Mouse (Mus musculus) midbrain, postnatal 0 days (tissue): ENCODE measurements around the gene Rnf157. TPM values are rescaled to one million over a fixed set of nuclear protein-coding genes. Genes with fewer than 3 reads are reported as not detected.

Source experiments
- ATAC-seq: fragments of 200-750 bp; cut with Nextera tagmentation; 2 replicates; pipeline ENCODE4 v1.8.0; 2017; ENCODE audit warnings: moderate number of reproducible peaks, mild to moderate bottlenecking, moderate TSS enrichment, moderate library complexity; ENCODE audit not compliant: low FRiP score
- DNase-seq: peaks from one replicate; pipeline ENCODE4 v3.0.0-alpha.2; 2015; ENCODE audit warnings: low spot score
- H3K27ac ChIP-seq: fragments of 300-500 bp; sonication (generic); 2 replicates; pipeline ENCODE4 v1.5.1; 2014; ENCODE audit warnings: low read depth, mild to moderate bottlenecking, low read length, mixed read lengths
- H3K27me3 ChIP-seq: fragments of 300-500 bp; sonication (generic); 2 replicates; pipeline ENCODE4 v1.6.1; 2014; ENCODE audit warnings: low read length, control low read depth, mixed read lengths; ENCODE audit not compliant: insufficient read depth
- H3K36me3 ChIP-seq: fragments of 300-500 bp; sonication (generic); 2 replicates; pipeline ENCODE4 v1.6.1; 2014; ENCODE audit warnings: low read length, control low read depth, mixed read lengths; ENCODE audit not compliant: insufficient read depth
- H3K4me1 ChIP-seq: fragments of 300-500 bp; sonication (generic); 2 replicates; pipeline ENCODE4 v1.6.1; 2014; ENCODE audit warnings: mild to moderate bottlenecking, control low read depth, antibody characterized with exemption, low read length, mixed read lengths; ENCODE audit not compliant: insufficient read depth
- H3K4me2 ChIP-seq: fragments of 300-500 bp; sonication (generic); 2 replicates; pipeline ENCODE4 v1.6.1; 2014; ENCODE audit warnings: low read depth, mild to moderate bottlenecking, low read length, mixed read lengths; ENCODE audit not compliant: poor library complexity, severe bottlenecking
- H3K4me3 ChIP-seq: fragments of 300-500 bp; sonication (generic); 2 replicates; pipeline ENCODE4 v1.5.1; 2014; ENCODE audit warnings: low read depth, mild to moderate bottlenecking, low read length, moderate library complexity
- H3K9ac ChIP-seq: fragments of 300-500 bp; sonication (generic); replicated peaks from 2 replicates; pipeline ENCODE4 v1.6.1; 2014; ENCODE audit warnings: mild to moderate bottlenecking, low read length, moderate library complexity, mixed read lengths; ENCODE audit not compliant: poor library complexity, severe bottlenecking
- H3K9me3 ChIP-seq: fragments of 300-500 bp; sonication (generic); 2 replicates; pipeline ENCODE4 v1.6.1; 2016; ENCODE audit warnings: low read length, control low read depth
- CTCF ChIP-seq: IDR thresholded peaks from 2 replicates; pipeline ENCODE4 v1.5.1; 2016; ENCODE audit warnings: antibody characterized with exemption, mild to moderate bottlenecking
- WGBS: fragments of 180-500 bp; shearing (Covaris S2); extraction: QIAGEN DNeasy Blood & Tissue Kit; methylation state at CpG from one replicate; pipeline ENCODE4 v1.1.7; 2014; 5-methylcytosine and 5-hydroxymethylcytosine counted together
- polyA plus RNA-seq: library from polyadenylated mRNA; unstranded; fragments of >200 nt; fragmentation: Nextera tagmentation; extraction: Ambion mirVana; gene quantifications from 2 replicates; pipeline ENCODE4 v1.2.1, GENCODE M21; 2015
- total RNA-seq: library from RNA; depleted of rRNA; stranded (reverse); fragments of >200 nt; gene quantifications from 2 replicates; pipeline ENCODE4 v1.2.3, GENCODE M21; 2014

Gene Rnf157
- total and polyA plus RNA-seq, 2 experiments from 2014 or later: 57.0 to 138 TPM

DNA sequence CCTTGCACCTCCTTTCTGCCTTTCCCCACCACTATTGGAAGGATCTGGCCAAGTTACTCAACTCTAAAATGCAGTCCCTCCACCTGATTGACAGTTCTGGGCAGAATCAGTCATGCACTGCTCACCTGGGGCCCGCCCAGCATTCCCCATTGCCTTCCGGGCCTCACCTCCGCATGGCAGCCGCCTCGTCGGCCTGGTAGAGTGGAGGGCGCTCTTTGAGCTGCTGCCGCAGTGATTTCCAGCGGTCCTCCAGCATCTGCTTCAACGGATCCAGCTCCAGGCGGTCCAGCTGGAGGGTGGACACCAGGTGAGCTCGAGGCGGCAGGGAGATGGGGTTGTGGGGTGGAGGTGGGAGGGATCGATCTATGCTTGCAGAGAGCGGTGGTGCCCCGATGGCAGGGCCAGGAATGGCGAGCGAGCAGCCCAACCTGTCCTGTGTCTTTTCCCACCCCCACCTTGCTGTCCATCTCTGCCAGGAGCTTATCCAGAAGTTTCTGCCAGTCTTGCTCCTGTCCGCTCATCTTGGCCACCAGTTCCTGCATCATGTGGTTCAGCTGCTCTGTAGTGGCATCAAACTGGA is 33.6 kb upstream of the Rnf157 start:
- Histone ChIP-seq H3K9ac (no peak overlapping the region), H3K4me3 (no peak overlapping the region), H3K36me3 (no peaks in the 10 kb centered on the region), H3K4me1 (no peaks in the 10 kb centered on the region; the same call in 1 of the 2 replicates), H3K27ac (no peak overlapping the region), H3K4me2 (peak overlapping the region; percentile 24; the same call in 1 of the 2 replicates), H3K27me3 (no peaks in the 10 kb centered on the region; the same call in 1 of the 2 replicates), H3K9me3 (peaks cover 6% of the 10 kb centered on the region; the same call in 1 of the 2 replicates)
- no peak for DNase-seq
- TF ChIP-seq CTCF: no peak
- 20% methylated on average over 19 of the region's 19 CpGs for WGBS
- no peak for ATAC-seq

DNA sequence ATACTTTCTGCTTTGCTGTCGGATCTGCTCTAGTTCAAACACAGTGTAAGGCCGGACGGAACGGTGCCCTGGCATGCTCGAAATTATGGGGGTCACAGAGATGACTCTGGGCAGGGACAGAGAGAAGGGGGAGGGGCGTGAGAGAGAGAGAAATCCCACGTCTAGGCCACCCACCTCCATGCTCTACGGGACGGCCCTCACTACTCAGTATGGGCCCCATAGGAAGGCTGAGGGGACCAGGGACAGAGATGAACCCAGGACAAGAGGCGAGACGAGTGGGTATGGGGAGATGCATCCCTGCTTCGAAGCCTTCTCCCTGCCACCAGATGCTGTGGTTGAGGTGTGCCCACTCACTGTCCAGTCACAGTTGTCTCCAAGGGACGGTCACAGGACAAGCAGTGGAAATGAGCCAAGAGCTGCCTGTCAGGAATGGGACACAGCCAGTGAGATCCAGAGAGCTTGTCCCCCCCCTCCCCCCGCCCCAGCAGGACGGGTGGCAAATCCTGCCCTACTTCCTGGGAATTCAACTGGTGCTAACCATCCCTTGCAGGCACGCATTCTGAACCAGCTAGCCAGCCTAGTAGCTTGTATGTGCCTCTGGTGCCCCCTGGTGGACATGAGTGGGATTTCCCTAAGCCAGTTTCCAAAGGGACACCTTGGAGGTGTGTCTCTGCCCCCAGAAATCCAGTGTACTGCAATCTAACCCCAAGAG is 32.9 kb upstream of the Rnf157 start:
- H3K4me1 ChIP-seq: no peaks in the 10 kb centered on the region; the same call in 1 of the 2 replicates
- peaks cover 2% of the 10 kb centered on the region; the same call in 1 of the 2 replicates for H3K9me3 ChIP-seq
- 28% methylated on average over 16 of the region's 16 CpGs for whole genome bisulfite sequencing
- H3K4me2 ChIP-seq: no peak overlapping the region
- no peak overlapping the region for H3K27ac ChIP-seq
- H3K27me3 ChIP-seq: no peaks in the 10 kb centered on the region; the same call in 1 of the 2 replicates
- H3K36me3 ChIP-seq: no peaks in the 10 kb centered on the region
- no peak overlapping the region for H3K4me3 ChIP-seq
- peak; percentile 100 for TF ChIP-seq CTCF
- ATAC-seq (peak; percentile 28; the same call in 1 of the 2 replicates), DNase-seq (peak; percentile 93)
- no peak overlapping the region for H3K9ac ChIP-seq

DNA sequence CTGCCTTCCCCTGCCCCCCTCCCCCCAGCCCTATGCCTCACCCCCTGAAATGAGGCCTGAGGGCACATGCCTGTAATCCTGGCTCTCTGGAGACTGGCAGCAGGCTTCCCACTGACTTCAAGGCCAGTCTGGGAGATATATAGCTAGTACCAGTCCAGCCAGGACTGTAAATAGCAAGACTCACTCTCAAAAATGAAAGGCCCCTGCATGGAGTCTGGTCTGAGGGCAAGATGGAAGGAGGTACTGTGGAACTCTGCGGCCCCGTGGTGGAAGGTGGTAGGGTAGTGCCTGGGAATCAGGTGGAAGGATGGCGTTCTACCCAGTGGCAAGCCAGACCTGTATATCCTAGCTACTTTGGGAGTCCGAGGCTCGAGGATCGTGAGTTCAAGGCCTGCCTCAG is 31.1 kb upstream of the Rnf157 start:
- no peak for ATAC-seq
- TF ChIP-seq CTCF: no peak
- DNase-seq: no peak
- peaks cover 6% of the 10 kb centered on the region for H3K36me3 ChIP-seq
- H3K4me3 ChIP-seq: no peak overlapping the region
- H3K4me1 ChIP-seq: no peaks in the 10 kb centered on the region; the same call in 1 of the 2 replicates
- no peak overlapping the region for H3K27ac ChIP-seq
- H3K4me2 ChIP-seq: no peak overlapping the region
- 87% methylated on average over 6 of the region's 6 CpGs for WGBS
- no peaks in the 10 kb centered on the region; the same call in 1 of the 2 replicates for H3K27me3 ChIP-seq
- no peaks in the 10 kb centered on the region for H3K9me3 ChIP-seq
- H3K9ac ChIP-seq: no peak overlapping the region

DNA sequence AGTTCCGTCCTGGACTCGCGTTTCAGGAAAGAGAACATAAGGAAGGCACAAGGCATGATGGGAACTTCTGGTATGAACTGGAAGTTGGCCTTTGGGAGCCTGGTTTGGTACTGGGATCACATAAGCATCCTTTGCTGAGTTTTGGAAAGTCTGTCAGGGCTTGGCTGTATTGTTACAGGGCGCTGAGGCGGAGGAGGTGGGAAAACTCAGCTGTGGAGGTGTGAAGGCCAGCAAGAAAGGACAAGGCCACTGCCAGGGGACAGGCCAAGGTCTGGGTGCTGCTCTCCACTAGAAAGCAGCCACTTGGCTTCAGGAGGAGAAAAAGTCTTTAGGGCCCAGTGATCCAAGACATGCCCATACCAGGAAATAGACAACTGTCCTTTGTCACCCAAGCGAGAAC is 30.5 kb upstream of the Rnf157 start:
- TF ChIP-seq CTCF: no peak
- DNase-seq (no peak), ATAC-seq (no peak)
- Histone ChIP-seq H3K4me1 (no peaks in the 10 kb centered on the region; the same call in 1 of the 2 replicates), H3K27me3 (no peaks in the 10 kb centered on the region; the same call in 1 of the 2 replicates), H3K9ac (no peak overlapping the region), H3K9me3 (no peaks in the 10 kb centered on the region), H3K36me3 (peaks cover 7% of the 10 kb centered on the region), H3K27ac (no peak overlapping the region), H3K4me2 (no peak overlapping the region), H3K4me3 (no peak overlapping the region)
- 90% methylated on average over 6 of the region's 6 CpGs for WGBS

DNA sequence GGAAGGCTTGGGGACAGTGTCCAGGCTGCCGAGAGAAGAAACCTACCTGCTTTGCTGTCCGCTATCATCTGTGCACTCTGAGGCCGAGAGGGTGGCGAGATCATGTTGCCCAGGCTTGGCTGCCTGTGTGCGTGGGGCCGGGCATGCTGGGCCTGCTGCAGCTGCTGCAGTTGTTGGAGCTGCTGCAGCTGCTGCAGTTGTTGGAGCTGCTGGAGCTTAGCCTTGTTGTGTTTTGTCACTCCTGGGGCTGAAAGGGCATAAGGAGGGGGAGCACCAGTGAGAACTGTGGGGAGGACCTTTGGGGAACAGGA is 30.0 kb upstream of the Rnf157 start:
- Histone ChIP-seq H3K4me1 (no peaks in the 10 kb centered on the region; the same call in 1 of the 2 replicates), H3K4me3 (no peak overlapping the region), H3K36me3 (peaks cover 7% of the 10 kb centered on the region), H3K27me3 (no peaks in the 10 kb centered on the region; the same call in 1 of the 2 replicates), H3K4me2 (no peak overlapping the region), H3K9ac (no peak overlapping the region), H3K27ac (no peak overlapping the region), H3K9me3 (no peaks in the 10 kb centered on the region)
- TF ChIP-seq CTCF: no peak
- ATAC-seq (no peak), DNase-seq (no peak)
- 83% methylated on average over 6 of the region's 6 CpGs for WGBS

DNA sequence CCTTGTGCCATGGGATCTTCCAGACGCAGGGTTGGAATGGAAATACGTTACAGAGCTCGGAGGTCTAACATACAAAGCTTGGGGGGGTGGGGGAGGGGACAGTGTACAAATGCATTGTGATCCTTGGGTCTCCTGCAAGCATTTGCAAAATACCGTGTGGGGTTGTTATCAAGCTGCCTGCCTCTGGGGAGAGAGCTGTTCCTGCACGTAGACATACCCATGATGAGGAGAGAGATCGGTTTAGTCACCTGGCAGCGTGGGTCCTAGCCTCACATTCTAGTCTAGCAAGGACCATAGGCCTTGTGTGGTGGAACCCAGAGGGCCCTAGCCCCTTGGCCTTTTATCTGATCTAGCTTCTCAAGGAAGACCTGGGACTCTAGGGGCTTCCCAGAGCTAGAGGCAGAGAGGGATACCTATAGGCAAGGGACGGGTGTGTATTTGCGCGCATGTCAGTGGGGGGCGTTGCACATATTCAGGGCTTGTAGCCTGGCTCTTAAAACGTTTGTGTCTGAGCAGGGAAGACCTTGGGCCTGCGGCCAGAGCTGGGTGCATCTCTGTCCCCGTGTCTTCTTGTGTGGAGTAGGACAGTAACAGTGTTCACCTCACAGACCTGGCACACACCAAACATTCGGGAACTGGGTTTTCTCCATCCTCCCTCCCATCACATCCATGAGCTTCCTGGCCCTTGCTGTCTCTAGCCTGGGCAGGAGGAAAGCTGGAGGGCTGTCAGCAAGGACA is 29.5 kb upstream of the Rnf157 start:
- H3K9me3 ChIP-seq: no peaks in the 10 kb centered on the region
- no peak for TF ChIP-seq CTCF
- no peak overlapping the region for H3K4me3 ChIP-seq
- H3K36me3 ChIP-seq: peaks cover 10% of the 10 kb centered on the region
- 83% methylated on average over 15 of the region's 15 CpGs for WGBS
- DNase-seq (no peak), ATAC-seq (no peak)
- no peaks in the 10 kb centered on the region; the same call in 1 of the 2 replicates for H3K27me3 ChIP-seq
- H3K4me1 ChIP-seq: no peaks in the 10 kb centered on the region; the same call in 1 of the 2 replicates
- no peak overlapping the region for H3K9ac ChIP-seq
- H3K4me2 ChIP-seq: no peak overlapping the region
- no peak overlapping the region for H3K27ac ChIP-seq
